Mouse (Mus musculus) intestine, embryonic 16.5 days (tissue): Measurements from ENCODE around the gene Mrpl14. TPM values are rescaled to one million over a fixed set of nuclear protein-coding genes. Genes with fewer than 3 reads are reported as not detected.
A peak's percentile ranks its signal among the peaks of the same experiment; 100 is the strongest.

Source experiments
- ATAC-seq: fragments of 200-750 bp; cut with Nextera tagmentation; 2 replicates; pipeline ENCODE4 v1.8.0; 2017; ENCODE audit warnings: moderate TSS enrichment, moderate library complexity
- H3K27ac ChIP-seq: fragments of 300-500 bp; sonication (generic); 2 replicates; pipeline ENCODE4 v1.5.1; 2014; ENCODE audit warnings: mild to moderate bottlenecking, low read length
- H3K27me3 ChIP-seq: fragments of 300-500 bp; sonication (generic); replicated peaks from 2 replicates; pipeline ENCODE4 v1.6.1; 2014; ENCODE audit warnings: low read length, control low read depth, mixed read lengths; ENCODE audit not compliant: control insufficient read depth, insufficient read depth
- H3K36me3 ChIP-seq: fragments of 300-500 bp; sonication (generic); 2 replicates; pipeline ENCODE4 v1.6.1; 2014; ENCODE audit warnings: low read length, control low read depth; ENCODE audit not compliant: control insufficient read depth, insufficient read depth
- H3K4me1 ChIP-seq: fragments of 300-500 bp; sonication (generic); 2 replicates; pipeline ENCODE4 v1.6.1; 2014; ENCODE audit warnings: low read length, control low read depth, mixed read lengths; ENCODE audit not compliant: control insufficient read depth, insufficient read depth
- H3K4me2 ChIP-seq: fragments of 300-500 bp; sonication (generic); 2 replicates; pipeline ENCODE4 v1.6.1; 2014; ENCODE audit warnings: low read depth, low read length, control low read depth
- H3K4me3 ChIP-seq: fragments of 300-500 bp; sonication (generic); 2 replicates; pipeline ENCODE4 v1.5.1; 2014; ENCODE audit warnings: mild to moderate bottlenecking, low read length
- H3K9ac ChIP-seq: fragments of 300-500 bp; sonication (generic); 2 replicates; pipeline ENCODE4 v1.6.1; 2014; ENCODE audit warnings: low read depth, low read length
- H3K9me3 ChIP-seq: fragments of 300-500 bp; sonication (generic); 2 replicates; pipeline ENCODE4 v1.6.1; 2016; ENCODE audit warnings: low read length, control low read depth; ENCODE audit not compliant: control insufficient read depth
- WGBS: fragments of 180-500 bp; shearing (Covaris S2); extraction: QIAGEN DNeasy Blood & Tissue Kit; methylation state at CpG from one replicate; pipeline ENCODE4 v1.1.7; 2014; 5-methylcytosine and 5-hydroxymethylcytosine counted together
- polyA plus RNA-seq: library from polyadenylated mRNA; unstranded; fragments of >200 nt; fragmentation: Nextera tagmentation; extraction: Ambion mirVana; gene quantifications from 2 replicates; pipeline ENCODE4 v1.2.1, GENCODE M21; 2015

The Mrpl14 gene
- polyA plus RNA-seq, 1 experiment from 2014 or later = 154 TPM

GRCm38 (mm10) chr17:45727983-45728723 is 42.0 kb downstream of the Mrpl14 start:
- Histone ChIP-seq H3K36me3 (no peaks in the 10 kb centered on the region), H3K27me3 (peaks cover 2% of the 10 kb centered on the region; the same call in 1 of the 2 replicates), H3K27ac (no peak overlapping the region), H3K4me2 (no peak overlapping the region), H3K9me3 (no peaks in the 10 kb centered on the region), H3K4me1 (peaks cover under 1% of the 10 kb centered on the region; the same call in 1 of the 2 replicates), H3K4me3 (no peak overlapping the region), H3K9ac (0 out of 2 replicates have a peak overlapping the region, but pooled peaks have one; percentile 6)
- 65% methylated on average over 8 of the region's 8 CpGs for WGBS
- ATAC-seq = no peak

GRCm38 (mm10) chr17:45729387-45729786 is 43.3 kb downstream of the Mrpl14 start:
- H3K36me3 ChIP-seq = no peaks in the 10 kb centered on the region
- H3K4me2 ChIP-seq = no peak overlapping the region
- no peak overlapping the region for H3K9ac ChIP-seq
- no peak overlapping the region for H3K4me3 ChIP-seq
- ATAC-seq = no peak
- no peak overlapping the region for H3K27ac ChIP-seq
- WGBS = 58% methylated on average over 10 of the region's 10 CpGs
- H3K9me3 ChIP-seq = no peaks in the 10 kb centered on the region
- H3K4me1 ChIP-seq = peaks cover 12% of the 10 kb centered on the region
- H3K27me3 ChIP-seq = peaks cover 5% of the 10 kb centered on the region; the same call in 1 of the 2 replicates

GRCm38 (mm10) chr17:45730696-45731095 is 44.6 kb downstream of the Mrpl14 start:
- WGBS = 89% methylated on average over 4 of the region's 4 CpGs
- Histone ChIP-seq H3K27ac (no peak overlapping the region), H3K4me1 (peaks cover 24% of the 10 kb centered on the region), H3K9me3 (no peaks in the 10 kb centered on the region), H3K27me3 (peaks cover 5% of the 10 kb centered on the region; the same call in 1 of the 2 replicates), H3K4me3 (no peak overlapping the region), H3K36me3 (no peaks in the 10 kb centered on the region), H3K9ac (no peak overlapping the region), H3K4me2 (no peak overlapping the region)
- ATAC-seq = no peak

- Histone ChIP-seq H3K9ac (no peak overlapping the region; the same call in 1 of the 2 replicates), H3K4me3 (no peak overlapping the region), H3K9me3 (no peaks in the 10 kb centered on the region), H3K4me1 (peaks cover 30% of the 10 kb centered on the region), H3K27me3 (peaks cover 5% of the 10 kb centered on the region; the same call in 1 of the 2 replicates), H3K36me3 (no peaks in the 10 kb centered on the region), H3K4me2 (no peak overlapping the region), H3K27ac (no peak overlapping the region)
- 24% methylated on average over 9 of the region's 9 CpGs for WGBS
- no peak for ATAC-seq
Measured at GRCm38 (mm10) chr17:45731172-45731864, 45.2 kb downstream of the Mrpl14 start.

- no peak for ATAC-seq
- no peaks in the 10 kb centered on the region for H3K9me3 ChIP-seq
- WGBS = 74% methylated on average over 19 of the region's 19 CpGs
- H3K4me1 ChIP-seq = peaks cover 36% of the 10 kb centered on the region
- H3K36me3 ChIP-seq = no peaks in the 10 kb centered on the region
- peak overlapping the region; percentile 92 for H3K4me2 ChIP-seq
- peak overlapping the region; percentile 71 for H3K9ac ChIP-seq
- peak overlapping the region; percentile 44; the same call in 1 of the 2 replicates for H3K4me3 ChIP-seq
- no peak overlapping the region; the same call in 1 of the 2 replicates for H3K27ac ChIP-seq
- H3K27me3 ChIP-seq = peaks cover 5% of the 10 kb centered on the region; the same call in 1 of the 2 replicates
Measured at GRCm38 (mm10) chr17:45733038-45733734, 47.1 kb downstream of the Mrpl14 start.

GRCm38 (mm10) chr17:45733735-45734301 is 47.7 kb downstream of the Mrpl14 start, which contains the start of gene 1600014C23Rik:
Gene 1600014C23Rik (minus strand): TSS chr17:45733844.
- Histone ChIP-seq H3K9me3 (no peaks in the 10 kb centered on the region), H3K4me1 (peaks cover 36% of the 10 kb centered on the region), H3K27ac (peak within 1 kb of the TSS; percentile 71), H3K9ac (peak within 1 kb of the TSS; percentile 71), H3K4me3 (peak within 1 kb of the TSS; percentile 44), H3K27me3 (peaks cover 5% of the 10 kb centered on the region; the same call in 1 of the 2 replicates), H3K36me3 (no peaks in the 10 kb centered on the region), H3K4me2 (peak within 1 kb of the TSS; percentile 92)
- WGBS = 1% methylated on average over 40 of the region's 41 CpGs
- 0 out of 2 replicates have a peak, but pooled peaks have one; percentile 7 for ATAC-seq

GRCm38 (mm10) chr17:45734333-45734732 is 48.2 kb downstream of the Mrpl14 start:
- no peaks in the 10 kb centered on the region for H3K36me3 ChIP-seq
- peak overlapping the region; percentile 44 for H3K4me3 ChIP-seq
- ATAC-seq = no peak
- H3K9me3 ChIP-seq = no peaks in the 10 kb centered on the region
- peak overlapping the region; percentile 92 for H3K4me2 ChIP-seq
- WGBS = 33% methylated on average over 3 of the region's 3 CpGs
- H3K27ac ChIP-seq = peak overlapping the region; percentile 71
- peaks cover 36% of the 10 kb centered on the region for H3K4me1 ChIP-seq
- peak overlapping the region; percentile 71 for H3K9ac ChIP-seq
- peaks cover 5% of the 10 kb centered on the region; the same call in 1 of the 2 replicates for H3K27me3 ChIP-seq

- H3K9me3 ChIP-seq = no peaks in the 10 kb centered on the region
- H3K4me1 ChIP-seq = peaks cover 36% of the 10 kb centered on the region
- H3K36me3 ChIP-seq = no peaks in the 10 kb centered on the region
- no peak overlapping the region for H3K4me3 ChIP-seq
- peak overlapping the region; percentile 71 for H3K27ac ChIP-seq
- H3K27me3 ChIP-seq = peaks cover 5% of the 10 kb centered on the region; the same call in 1 of the 2 replicates
- peak; percentile 4; the same call in 1 of the 2 replicates for ATAC-seq
- 80% methylated on average over 4 of the region's 4 CpGs for WGBS
- H3K4me2 ChIP-seq = no peak overlapping the region
- H3K9ac ChIP-seq = peak overlapping the region; percentile 71
Measured at GRCm38 (mm10) chr17:45734881-45735280, 48.8 kb downstream of the Mrpl14 start.
